Mouse (Mus musculus) embryonic fibroblast, embryonic 13.5 days (primary cell): Measurements from ENCODE around the gene Lgi1.

Source experiments
- CTCF ChIP-seq: IDR thresholded peaks from 2 replicates; pipeline ENCODE4 v1.5.1; 2011; ENCODE audit warnings: mild to moderate bottlenecking, control low read depth, low read length, moderate library complexity, borderline replicate concordance; ENCODE audit not compliant: insufficient read depth
- POLR2A ChIP-seq: IDR thresholded peaks from 2 replicates; pipeline ENCODE4 v1.6.1; 2011; ENCODE audit warnings: low read depth, mild to moderate bottlenecking, control low read depth, low read length, moderate library complexity

DNA sequence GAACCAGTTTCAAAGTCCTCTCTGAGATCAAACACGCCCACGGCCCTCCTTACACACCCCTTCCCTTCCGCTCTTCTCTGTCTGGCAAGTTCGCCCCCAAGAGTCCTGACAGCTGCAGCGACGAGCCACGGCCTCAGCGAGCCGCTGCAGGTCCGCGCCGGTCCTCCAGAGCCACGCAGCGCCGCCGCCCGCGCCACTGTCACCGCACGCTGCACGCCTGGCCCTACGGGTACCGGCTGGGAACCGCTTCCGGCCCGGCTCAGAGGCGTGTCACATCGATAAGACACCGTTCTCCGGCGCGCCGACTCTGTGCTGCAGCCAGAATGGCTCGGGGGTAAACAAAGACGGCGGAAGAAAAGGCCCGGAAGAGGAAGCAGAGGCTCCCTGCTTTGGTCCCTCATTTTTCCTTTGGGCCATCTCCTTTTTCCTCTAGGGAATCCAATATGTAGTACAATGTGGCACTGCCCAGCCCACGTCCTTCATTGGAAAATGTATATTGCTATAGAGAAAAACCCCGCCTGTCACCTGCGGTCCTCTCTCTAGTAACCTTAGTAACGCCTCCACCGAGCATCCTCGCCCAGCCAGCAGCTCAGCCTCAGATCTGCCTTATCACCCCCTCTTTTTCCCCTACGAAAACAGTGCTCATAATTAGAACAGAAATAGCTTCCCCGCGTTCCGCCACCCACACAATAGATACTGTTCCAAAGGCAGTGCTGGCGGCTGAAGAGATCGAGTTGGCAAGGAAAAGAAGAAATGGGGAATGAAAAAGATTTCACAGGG lies 40.2 kb upstream of the Lgi1 start, which contains the start of gene Fra10ac1:
- peak; percentile 88 for TF ChIP-seq POLR2A
- peak; percentile 21; the same call in 1 of the 2 replicates for TF ChIP-seq CTCF
